Mouse (Mus musculus): Measurements from ENCODE around the gene Klk12.

Gene Klk12

GRCm38 (mm10) chr7:43768597-43768996 is at the start of gene Klk12:
Gene Klk12 (plus strand): TSS chr7:43768897.
- no peak for DNase-seq

- DNase-seq: no peak
Measured at GRCm38 (mm10) chr7:43747788-43748187, 20.9 kb upstream of the Klk12 start.

- DNase-seq: no peak
Measured at GRCm38 (mm10) chr7:43752806-43753205, 15.9 kb upstream of the Klk12 start.

- no peak for DNase-seq
Measured at GRCm38 (mm10) chr7:43766484-43766883, 2.2 kb upstream of the Klk12 start.

- no peak for DNase-seq
Measured at GRCm38 (mm10) chr7:43769636-43770035, 939 bp downstream of the Klk12 start.

GRCm38 (mm10) chr7:43770701-43771100 is 2.0 kb downstream of the Klk12 start:
- no peak for DNase-seq

GRCm38 (mm10) chr7:43771916-43772315 is 3.2 kb downstream of the Klk12 start:
- no peak for DNase-seq

- no peak for DNase-seq
Measured at GRCm38 (mm10) chr7:43772901-43773300, 4.2 kb downstream of the Klk12 start.

GRCm38 (mm10) chr7:43774364-43774763 is 5.7 kb downstream of the Klk12 start, which contains the start of gene Klk11:
Gene Klk11 (plus strand): TSS chr7:43774604.
- no peak for DNase-seq

GRCm38 (mm10) chr7:43774802-43775201 is 6.1 kb downstream of the Klk12 start:
- no peak for DNase-seq

- DNase-seq: no peak
Measured at GRCm38 (mm10) chr7:43775311-43776057, 6.8 kb downstream of the Klk12 start.

GRCm38 (mm10) chr7:43776506-43776905 is 7.8 kb downstream of the Klk12 start:
- DNase-seq: no peak

- no peak for DNase-seq
Measured at GRCm38 (mm10) chr7:43777423-43777822, 8.7 kb downstream of the Klk12 start.

- no peak for DNase-seq
Measured at GRCm38 (mm10) chr7:43778176-43778970, 9.7 kb downstream of the Klk12 start.

GRCm38 (mm10) chr7:43780241-43780640 is 11.5 kb downstream of the Klk12 start:
- DNase-seq: no peak

GRCm38 (mm10) chr7:43780746-43781145 is 12.0 kb downstream of the Klk12 start, which contains the start of gene Klk10:
Gene Klk10 (plus strand): TSS chr7:43781035.
- no peak for DNase-seq

GRCm38 (mm10) chr7:43781541-43781940 is 12.8 kb downstream of the Klk12 start:
- DNase-seq: no peak

GRCm38 (mm10) chr7:43782275-43783265 is 13.9 kb downstream of the Klk12 start:
- DNase-seq: peak; percentile 59

GRCm38 (mm10) chr7:43785286-43785685 is 16.6 kb downstream of the Klk12 start:
- DNase-seq: no peak

- no peak for DNase-seq
Measured at GRCm38 (mm10) chr7:43788096-43788495, 19.4 kb downstream of the Klk12 start.

- DNase-seq: no peak
Measured at GRCm38 (mm10) chr7:43789295-43789694, 20.6 kb downstream of the Klk12 start.

- DNase-seq: no peak
Measured at GRCm38 (mm10) chr7:43791591-43791990, 22.9 kb downstream of the Klk12 start, which contains the start of gene Klk9. Gene Klk9 (plus strand): TSS chr7:43791891.

GRCm38 (mm10) chr7:43796355-43796754 is 27.7 kb downstream of the Klk12 start:
- no peak for DNase-seq

Measured in thymus, postnatal 25 days (tissue).